Mouse (Mus musculus) thymus, postnatal 25 days (tissue): ENCODE results near the gene Pld5.

Experiments used
- DNase-seq: peaks from one replicate; pipeline ENCODE4 v3.0.0; 2022

Gene Pld5

DNA sequence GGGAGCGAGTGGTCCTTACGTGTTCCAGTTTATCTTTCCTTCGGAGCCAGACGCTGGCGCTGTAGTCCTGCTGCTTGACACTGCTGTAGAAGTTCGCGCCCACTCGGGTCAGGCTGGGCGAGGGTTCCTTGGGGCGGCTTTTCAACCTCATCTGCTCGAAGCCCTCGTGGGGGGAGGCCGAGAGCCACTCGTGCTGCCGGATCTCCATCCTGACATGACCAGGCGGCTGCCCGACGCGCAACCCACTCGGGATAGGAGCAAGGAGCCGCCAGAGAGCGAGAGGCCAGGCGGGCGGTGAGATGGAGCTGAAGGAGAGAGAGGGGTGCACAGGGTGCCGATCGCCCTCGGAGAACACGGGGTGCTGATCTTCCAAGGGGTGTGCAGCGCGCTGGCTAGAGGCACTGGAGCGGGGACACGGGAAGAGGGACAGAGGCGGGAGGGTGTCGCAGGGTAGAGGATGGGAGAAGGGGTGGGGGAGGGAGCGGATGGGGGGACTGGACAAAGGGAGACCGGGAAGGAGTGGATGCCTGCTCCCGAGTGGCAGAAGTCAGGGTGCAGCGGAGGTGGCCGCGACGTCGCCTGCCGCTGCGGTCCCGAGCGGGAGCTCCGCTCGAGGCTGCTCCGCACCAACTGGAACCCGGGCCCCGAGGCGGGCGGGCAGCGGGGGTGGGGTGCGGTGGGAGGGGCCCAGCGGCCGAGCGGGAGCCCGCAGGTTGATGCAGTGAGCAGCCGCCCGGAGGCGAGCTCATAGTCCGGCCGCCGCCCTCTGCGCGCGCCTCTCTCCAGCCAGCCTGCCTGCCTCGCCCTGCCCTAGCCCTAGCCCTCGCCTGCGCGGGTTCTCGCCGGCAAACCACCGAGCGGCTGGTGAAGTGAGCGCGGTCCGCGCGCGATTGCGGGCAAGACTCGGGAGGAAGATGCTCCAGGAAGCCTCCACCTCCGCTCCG is at the start of gene Pld5:
Pld5 (minus strand) TSS at position 646 of the 944 bp plus-strand sequence.
- no peak for DNase-seq

DNA sequence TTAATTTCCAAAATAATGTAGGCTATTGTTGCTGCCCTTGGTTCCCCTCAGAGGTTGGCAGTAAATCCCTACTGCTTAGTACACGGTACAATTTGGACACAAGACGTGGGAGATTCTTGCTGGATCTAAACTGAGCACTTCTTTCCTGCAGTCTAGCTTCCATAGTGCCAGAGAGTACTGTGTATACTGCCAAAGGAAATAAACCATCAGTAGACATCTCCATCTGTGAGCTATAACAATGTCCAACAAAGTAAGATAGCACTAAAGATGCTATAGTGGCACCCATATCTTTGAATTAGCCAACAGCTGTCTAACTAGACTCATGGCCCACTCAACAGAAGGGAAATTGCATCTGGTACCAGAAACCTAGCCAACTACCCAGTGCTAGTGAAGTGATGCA is 40.0 kb upstream of the Pld5 start:
- DNase-seq: no peak

DNA sequence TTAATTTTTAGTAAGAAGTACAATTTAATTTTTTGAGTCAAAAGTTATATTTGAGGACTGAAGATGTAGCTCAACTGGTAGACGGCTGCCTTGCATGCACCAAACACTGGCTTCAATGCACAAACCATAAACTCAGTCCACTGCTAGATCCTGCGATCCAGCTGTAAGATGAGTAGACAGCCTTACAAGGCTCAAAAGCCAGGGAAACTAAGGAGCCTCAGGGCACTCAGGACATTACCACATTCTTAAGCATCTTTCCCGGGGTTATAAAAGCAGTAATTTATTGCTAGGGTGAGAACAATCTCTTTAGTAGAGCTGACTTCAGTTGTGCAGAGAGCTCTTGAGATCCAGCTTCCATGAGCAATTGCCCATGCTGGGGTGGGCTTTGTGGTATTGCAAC is 35.1 kb upstream of the Pld5 start:
- DNase-seq: no peak

DNA sequence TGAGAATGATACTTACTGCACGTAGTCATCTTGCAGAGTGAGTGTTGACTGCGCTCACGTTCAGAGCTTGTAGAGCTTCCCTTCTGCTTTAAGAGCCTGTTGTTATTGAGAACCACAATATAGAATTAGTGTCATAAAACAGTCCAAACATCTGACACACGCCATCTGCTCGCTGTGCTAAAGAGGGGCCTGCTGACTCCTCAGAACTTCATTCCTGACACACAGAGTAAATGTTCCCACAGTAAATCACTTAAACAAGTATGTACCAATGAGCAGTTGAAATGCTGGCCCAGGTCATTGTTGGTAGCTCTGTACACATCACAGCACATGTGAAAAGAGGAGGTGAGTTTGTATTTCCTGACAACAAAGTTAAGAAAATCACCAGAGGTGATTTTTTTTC is 14.3 kb upstream of the Pld5 start:
- no peak for DNase-seq

DNA sequence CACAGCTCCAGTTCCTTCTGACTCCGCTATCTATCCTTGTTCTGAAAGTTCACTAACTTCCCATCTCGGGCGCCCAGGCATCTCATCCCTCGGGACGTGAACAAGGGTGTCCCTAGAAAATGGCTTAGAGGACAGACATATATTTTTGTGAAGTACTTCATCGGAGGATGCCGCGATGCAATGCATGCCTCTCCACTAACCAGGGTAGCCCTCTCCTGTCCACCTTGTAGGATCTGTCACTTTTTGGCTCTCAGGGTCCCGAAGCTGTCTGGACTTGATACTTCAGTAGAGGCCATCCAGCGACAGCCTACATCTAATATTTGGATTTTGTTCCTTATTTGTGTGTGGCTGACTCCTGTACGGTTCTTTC is 484 bp upstream of the Pld5 start:
- DNase-seq: no peak

DNA sequence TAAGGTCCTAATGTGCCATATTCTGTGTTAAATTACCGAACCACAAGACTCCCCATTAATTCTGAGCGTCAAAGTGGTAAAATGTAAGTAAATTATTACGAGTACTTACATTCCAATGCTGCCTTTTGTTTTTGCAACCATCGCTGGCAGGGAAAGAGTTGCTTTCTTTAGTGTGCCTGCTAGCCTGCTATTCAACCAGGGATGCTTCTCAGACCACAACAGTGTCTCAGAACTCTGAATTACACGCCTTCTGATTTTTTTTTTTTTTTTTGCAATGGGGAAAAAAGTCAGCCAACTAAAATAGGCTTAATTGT is 26.4 kb downstream of the Pld5 start:
- no peak for DNase-seq

DNA sequence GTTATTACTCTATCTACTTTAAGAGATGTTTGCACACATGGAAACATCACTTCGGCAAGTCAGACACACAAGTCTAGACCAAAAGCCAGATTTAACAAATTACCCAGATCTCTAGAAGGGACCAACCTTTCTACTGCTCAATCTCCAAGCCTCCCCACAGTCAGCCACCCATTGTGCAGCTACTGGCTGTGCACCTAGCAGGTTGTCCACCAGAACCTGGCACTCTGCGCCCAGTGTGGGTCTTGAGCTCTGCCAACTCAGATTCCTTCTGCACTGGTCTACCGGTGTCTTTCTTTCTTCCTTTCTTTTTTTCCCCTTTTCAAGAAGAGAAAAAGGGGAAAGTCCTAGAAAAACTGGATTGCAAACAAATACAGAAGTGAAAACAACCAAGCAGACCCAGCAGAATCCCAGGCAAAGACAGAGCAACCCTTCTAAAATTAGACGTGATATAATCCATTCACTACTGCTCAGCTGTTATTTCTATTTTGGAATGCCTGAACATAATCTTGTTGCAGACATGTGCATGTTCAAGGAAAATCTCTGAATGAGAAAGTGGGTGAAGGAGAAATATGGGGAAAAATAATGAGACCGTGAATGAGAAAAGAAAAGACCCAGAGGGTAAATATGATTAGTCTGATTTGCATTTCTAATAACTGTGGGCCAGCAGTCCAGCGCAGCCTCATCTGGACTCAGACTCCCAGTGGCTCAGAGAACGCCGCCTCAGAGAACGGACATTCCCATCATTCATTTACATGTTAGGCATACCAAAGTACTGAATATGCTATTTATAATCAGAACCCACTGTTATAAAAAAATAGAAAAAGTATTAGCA is 27.0 kb downstream of the Pld5 start:
- DNase-seq: no peak

DNA sequence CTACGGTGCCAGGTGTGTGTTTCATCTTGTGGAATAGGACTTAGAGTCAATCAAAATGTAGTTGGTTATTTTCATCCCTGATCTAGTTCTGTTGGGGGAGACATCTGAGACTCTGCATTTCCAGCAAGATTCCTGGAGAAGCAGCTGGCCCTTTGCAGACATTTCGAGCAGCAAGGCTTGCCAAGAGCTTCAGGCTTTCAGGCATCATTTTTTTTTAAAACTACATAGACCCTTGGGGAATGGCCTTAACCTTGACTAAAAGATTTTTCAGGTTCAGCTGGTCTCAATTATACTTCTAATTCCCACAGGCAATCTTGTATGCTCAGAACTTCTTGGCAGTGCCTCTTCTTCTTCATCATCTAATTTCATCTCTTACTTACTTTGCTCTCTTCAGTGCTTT is 35.9 kb downstream of the Pld5 start:
- no peak for DNase-seq

DNA sequence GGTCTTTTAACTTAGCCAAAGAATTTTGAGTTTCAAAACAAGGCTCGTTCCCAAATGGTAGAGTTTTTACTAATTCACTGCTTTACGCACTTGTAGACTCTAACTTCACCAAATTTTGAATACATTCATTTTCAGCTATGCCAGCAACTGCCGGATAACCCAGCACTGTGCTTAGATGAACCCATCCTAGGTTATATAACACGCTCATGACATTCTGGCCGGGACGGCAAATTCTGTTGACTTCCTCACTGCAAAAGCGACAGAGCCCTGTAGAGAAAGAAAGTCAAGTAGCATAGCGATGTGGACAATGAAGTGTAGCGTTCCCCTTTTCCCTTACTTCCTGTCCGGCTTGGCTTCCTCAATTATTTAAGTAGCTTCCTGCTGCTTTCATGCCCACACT is 51.3 kb downstream of the Pld5 start:
- no peak for DNase-seq

DNA sequence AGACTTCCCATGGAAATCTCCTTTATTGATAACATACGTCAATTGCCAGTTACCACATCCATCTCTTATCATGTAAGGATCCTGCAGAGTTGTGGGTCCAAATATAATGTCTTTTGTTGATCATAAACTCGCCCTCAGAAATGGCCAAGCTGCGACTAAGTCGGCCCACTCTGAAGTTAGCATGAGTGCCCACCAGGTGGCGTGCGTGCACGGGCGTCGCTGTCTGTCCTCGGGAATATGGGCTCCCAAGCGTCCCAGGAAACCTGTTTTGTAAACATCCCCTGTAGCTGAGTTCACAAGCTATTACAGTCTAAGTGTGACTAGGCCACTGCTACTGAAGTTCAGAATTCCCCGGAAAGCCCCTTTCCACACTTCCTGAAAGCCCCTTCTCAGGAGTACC is 51.9 kb downstream of the Pld5 start:
- no peak for DNase-seq

DNA sequence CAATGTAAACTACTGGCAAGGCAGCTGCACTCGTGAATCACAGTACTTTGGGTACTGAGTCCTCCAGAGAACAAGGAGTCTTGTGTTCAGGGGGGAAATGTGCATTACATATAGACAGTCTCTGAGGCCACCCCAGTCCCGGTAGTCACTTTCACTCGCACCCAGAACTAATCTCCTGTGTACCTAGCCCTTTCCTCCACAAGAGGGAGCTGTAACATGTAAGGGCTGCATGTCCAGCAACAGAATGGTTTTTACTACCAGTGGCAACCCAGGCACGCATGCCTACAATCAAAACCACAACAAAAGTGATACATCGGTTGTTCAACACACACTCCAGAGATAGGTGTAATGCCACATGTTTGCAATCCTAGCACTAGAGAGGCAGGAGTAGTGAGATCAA is 56.9 kb downstream of the Pld5 start:
- DNase-seq: no peak

DNA sequence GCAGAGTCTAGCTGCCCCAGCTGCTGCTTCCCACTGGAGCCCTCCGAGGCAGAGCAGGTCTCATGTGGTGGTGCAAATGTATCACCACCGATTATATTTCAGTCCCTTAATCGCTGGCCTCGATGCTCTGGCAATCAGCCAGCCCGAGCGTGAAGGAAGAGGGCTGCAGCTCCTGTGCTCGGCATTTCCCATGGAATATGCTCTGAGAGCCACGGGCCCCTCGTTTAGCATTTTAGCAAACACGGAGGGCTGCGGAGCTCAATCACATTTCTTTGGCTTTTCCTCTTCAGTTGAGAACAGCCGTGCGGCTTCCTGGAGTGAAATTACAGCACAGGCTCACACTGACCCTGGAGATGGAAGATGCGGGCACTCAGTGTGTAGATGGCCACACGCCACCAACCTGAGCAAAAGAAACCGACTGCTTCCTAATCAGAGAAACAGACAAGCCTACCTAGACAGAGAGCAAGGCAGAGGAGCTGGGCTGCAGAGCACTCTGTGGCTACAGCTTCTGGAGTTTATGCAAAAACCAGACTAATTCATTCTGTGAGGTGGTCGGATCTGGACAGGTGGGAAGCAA is 61.4 kb downstream of the Pld5 start:
- DNase-seq: no peak

DNA sequence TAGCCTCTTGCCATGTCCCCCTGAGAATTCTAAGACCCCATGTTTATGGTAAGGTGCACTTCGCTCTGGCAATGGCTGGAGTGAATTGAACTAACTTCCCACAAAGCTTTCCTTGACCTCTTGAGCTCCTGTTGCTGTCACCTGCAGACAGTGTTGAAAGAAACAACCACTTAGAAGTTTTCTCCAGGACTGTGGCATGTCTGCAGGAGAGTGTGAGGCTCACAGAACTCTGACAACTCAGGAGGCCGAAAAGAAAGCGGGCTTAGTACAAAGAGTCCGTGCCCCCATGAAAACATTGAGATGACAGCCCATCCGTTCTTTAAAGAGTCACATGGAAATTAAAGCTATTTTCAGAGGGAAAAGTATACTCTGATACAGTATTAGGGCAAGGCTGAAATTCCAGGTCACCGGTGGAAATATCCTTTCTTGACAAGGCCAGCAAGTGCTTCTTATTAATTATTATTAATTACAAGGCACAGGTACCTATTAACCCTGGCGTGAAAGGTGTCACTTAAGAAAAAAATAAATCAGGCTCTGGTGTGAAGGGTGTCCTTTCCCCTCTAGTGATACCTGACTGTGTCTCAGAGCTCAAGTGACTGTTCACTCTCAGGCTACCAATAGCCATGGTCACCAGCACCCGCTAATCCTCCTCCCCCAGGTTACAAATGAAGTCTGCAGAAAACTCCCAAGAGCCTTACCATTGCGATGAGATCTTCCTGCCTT is 62.0 kb downstream of the Pld5 start:
- DNase-seq: no peak

DNA sequence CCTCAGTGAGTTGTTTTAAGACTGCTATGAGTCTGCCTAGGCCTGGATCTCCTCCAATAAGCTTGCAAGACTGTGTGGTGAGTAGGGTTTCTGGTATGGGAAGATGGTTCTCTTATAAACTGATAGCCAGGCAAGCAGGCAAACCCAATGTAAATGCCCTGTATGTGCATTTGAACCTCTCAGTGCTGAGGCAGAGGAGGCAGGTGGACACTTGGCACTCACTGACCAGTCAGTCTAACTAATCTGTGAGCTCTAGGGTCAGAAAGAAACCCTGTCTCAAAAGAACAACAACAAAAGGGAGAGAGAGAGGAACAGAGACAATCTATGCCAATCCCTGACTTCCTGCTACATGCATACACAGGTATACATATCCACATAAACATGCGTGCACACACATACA is 64.3 kb downstream of the Pld5 start:
- no peak for DNase-seq

DNA sequence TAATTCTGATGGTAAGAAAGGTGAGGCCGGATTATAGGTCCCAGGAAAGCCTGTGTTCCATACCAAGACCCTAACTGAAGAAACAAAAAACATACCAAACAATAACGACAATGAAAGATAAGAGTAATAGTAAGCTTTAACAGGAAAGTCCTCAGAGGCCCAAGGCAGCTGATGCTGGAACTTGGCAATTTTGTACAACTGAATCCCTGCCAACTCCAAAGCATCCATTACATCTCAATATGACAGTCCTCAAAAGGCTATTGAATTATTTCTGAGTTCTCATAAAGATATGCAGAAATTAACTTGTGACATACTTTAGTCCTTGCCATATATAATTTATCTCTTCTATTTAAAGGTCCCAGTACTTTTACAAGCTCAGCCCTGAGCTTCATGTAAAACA is 67.1 kb downstream of the Pld5 start:
- no peak for DNase-seq

DNA sequence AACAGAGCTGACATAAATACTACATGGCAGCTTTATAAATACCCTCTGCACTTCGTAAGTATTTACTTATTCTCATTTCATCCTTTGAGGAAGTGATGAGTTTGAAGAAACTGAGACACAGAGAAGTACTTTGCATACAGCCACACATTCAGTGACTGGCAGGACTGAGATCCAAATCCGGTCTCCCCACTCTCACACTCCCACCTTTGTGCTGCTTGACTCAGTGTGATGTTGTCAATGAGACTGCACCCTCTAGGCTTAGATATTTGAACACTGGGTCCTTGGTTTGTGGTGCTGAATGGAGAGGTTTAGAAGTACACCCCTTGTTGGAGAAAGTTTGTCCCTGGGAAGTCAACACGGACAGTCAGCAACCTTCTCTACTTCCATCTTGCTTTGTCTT is 72.8 kb downstream of the Pld5 start:
- no peak for DNase-seq

DNA sequence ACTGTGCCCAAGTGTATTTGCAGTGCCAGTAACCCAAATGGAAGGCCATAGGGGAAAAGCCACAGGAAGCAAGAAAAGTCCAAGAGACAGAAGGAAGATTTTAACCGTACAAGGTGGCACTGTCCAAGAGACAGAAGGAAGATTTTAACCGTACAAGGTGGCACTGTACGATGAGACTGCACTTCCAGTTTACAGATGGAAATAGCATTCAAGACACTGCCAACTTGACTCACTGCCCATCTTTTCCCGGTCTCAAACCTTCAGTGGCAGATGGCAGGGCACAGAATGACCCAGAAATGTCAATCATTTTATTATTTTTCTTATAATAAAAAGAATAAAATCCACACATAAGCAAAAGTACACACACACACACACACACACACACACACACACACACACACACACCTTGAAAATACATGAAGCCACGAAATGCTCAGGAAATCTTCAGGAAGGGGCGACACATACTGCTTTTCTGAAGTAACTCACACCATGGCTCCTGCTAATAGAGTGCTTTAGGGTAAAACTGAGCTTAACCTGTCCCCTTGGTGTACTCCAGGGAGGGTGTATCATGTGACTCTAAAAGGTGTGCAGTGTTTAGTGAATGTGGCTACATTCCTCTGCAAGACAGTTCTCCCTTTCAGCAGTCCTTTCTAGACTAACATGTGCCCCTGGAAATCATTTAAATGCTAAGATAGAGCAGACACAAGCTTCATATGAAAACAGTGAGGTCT is 77.9 kb downstream of the Pld5 start:
- no peak for DNase-seq

DNA sequence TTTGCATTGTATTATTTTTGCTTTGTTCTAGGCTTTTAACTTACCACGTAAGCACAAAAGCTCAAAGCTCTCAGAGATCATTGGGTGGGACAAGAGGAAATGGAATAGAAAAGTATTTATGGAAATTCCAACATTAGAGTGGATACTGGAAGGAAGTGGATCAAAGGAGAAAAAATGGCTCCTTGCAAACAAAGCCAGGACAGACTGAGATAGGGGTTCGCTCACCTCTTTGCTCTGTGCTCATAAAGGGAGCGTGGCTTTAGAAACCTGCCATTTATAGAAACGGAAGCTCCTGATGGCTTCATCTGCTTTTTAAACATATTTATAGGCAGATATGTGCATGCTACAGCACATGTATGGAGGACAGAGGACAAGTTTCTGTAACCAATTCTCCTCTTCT is 78.8 kb downstream of the Pld5 start:
- DNase-seq: no peak

DNA sequence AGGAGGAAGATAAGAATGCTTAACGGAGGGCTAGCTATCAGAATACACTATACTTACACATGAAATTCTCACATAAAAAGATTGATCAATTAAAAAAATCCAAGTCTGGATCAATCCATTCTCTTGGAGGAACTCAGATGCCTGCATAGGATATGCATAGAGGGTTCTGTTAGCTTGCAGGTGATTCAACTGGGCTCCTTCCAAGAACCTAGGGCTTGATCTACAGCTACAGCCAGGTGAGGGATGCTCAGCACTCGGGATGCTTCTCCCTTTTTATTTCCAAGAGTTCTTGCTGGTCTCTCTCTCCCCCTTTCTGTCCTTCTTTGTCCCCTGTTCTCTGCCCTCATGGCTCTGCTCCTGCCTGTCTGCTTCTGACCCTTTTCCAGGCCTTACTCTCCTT is 80.4 kb downstream of the Pld5 start:
- DNase-seq: no peak

DNA sequence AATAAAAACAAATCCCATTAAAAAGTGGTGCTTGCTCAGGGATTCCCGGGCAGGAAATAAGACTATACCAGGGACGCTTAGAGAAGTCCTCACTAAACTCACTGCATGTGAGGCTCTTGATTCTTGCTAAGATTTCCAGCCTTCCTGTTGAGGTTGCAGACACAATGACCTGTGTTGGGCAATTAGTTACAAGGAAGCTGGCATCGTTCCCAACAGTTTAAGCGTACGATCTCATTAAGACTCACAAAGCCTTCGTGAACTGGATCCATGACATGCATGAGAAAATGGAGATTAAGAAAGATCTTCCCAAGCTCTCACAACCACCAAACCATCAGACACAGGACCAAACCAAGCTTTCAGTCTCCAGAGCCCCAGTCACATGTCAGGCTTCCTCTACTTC is 91.1 kb downstream of the Pld5 start:
- DNase-seq: no peak

DNA sequence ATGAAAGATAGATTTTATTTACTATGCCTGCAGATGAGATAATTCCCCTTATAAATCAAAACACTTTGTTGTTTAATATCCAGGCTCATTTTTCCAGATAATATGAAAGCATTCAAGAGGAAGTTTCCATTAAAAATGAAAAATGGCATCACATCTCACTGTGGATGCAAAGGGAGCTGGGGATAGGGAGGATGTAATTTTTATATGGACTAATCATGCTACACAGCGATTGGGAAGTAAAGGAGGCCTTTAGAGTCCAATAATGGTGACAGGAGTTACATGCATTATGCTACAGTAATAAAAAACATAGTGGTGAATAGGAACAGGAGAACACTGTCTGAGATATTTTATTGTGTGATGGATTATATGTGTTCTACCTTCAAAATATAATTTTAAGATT is 100.1 kb downstream of the Pld5 start:
- DNase-seq: no peak

DNA sequence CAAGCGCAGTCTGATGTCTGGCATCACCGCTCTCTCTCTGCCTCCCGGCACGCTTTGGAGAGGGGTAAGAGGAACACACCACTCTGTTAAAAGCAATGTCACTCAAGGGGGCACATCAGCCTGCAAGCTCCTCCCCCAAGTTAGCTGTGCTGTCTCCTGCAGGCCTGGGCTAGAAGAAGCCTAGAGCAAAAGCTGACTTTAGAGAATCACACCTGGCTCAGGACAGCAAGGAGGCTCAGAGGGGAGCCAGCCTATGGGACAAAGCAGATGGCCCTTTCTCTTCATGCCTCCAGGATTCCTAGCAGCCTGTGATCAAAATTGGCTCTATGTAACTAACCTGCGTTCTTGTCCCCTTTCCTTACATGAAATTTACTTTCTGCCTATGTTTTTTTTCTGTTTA is 107.3 kb downstream of the Pld5 start:
- no peak for DNase-seq

DNA sequence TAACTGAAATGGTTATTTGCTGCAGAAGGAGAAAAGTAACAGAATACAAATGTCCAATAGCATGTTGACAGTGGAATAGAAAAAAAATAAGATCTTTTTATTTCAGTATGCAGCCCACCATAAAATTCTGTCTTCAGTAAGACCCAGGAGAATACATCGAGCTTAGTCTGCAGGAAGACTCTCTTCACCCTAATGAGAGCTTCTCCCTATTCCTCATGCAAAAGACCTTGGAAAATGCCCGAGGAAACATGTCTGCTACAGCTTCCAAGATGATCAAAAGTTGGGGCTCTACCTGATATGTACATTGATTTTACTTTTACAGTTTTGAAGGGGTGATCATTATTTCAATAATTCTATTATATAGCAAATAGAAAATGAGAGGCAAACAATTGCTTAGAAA is 108.0 kb downstream of the Pld5 start:
- DNase-seq: no peak
